Mouse (Mus musculus) olfactory bulb, adult 2 months (tissue): ENCODE results near the gene Susd2.

Experiments
- CTCF ChIP-seq: fragments of 200-500 bp; IDR thresholded peaks from 2 replicates; pipeline ENCODE4 v1.5.1; 2012; ENCODE audit warnings: low read depth, mild to moderate bottlenecking, low read length, moderate library complexity; ENCODE audit not compliant: insufficient read depth
- POLR2A ChIP-seq: fragments of 200-500 bp; IDR thresholded peaks from 2 replicates; pipeline ENCODE4 v1.6.1; 2012; ENCODE audit warnings: mild to moderate bottlenecking, low read depth, low read length, moderate library complexity; ENCODE audit not compliant: insufficient read depth

DNA sequence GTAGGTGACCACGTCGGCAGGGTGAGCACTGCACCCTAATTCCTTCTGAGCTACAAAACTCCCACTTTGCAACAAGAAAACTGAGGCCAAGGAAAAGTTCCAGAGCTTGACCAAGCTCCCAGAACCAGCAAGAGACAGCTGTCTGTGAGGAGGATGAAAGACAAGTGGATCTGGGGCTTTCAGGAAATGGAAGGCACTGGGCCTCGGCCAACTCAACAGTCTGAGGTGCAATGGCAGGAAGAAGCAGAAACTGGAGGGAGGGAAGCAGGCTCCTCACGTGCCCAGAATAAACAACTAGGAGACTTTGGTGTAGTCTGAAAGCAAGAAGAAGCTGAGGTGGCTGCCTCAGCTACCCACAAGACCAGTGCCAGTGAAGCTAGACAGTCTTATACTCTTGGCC lies 42.9 kb upstream of the Susd2 start:
- TF ChIP-seq POLR2A (no peak), CTCF (no peak)
